Mouse (Mus musculus) embryonic facial prominence, embryonic 11.5 days (tissue): ENCODE measurements around the gene Manf. TPM values are rescaled to one million over a fixed set of nuclear protein-coding genes. Genes with fewer than 3 reads are reported as not detected.

Experiments used
- ATAC-seq: fragments of 200-750 bp; cut with Nextera tagmentation; replicated peaks from 2 replicates; pipeline ENCODE4 v1.8.0; 2017; ENCODE audit warnings: low read depth; ENCODE audit not compliant: insufficient number of reproducible peaks, low FRiP score, low TSS enrichment
- DNase-seq: peaks from one replicate; pipeline ENCODE4 v3.0.0-alpha.2; 2015; ENCODE audit warnings: low spot score
- H3K27ac ChIP-seq: fragments of 300-500 bp; sonication (generic); replicated peaks from 2 replicates; pipeline ENCODE4 v1.5.1; 2014; ENCODE audit warnings: mild to moderate bottlenecking, low read depth, low read length, control low read depth
- H3K27me3 ChIP-seq: fragments of 300-500 bp; sonication (generic); 2 replicates; pipeline ENCODE4 v1.6.1; 2014; ENCODE audit warnings: mild to moderate bottlenecking, low read length, moderate library complexity, mixed read lengths; ENCODE audit not compliant: control insufficient read depth, insufficient read depth
- H3K36me3 ChIP-seq: fragments of 300-500 bp; sonication (generic); replicated peaks from 2 replicates; pipeline ENCODE4 v1.6.1; 2014; ENCODE audit warnings: low read depth, mild to moderate bottlenecking, low read length, moderate library complexity, mixed read lengths; ENCODE audit not compliant: control insufficient read depth, insufficient read depth
- H3K4me1 ChIP-seq: fragments of 300-500 bp; sonication (generic); 2 replicates; pipeline ENCODE4 v1.6.1; 2014; ENCODE audit warnings: low read length, mixed read lengths; ENCODE audit not compliant: control insufficient read depth, insufficient read depth
- H3K4me2 ChIP-seq: fragments of 300-500 bp; sonication (generic); 2 replicates; pipeline ENCODE4 v1.6.1; 2014; ENCODE audit warnings: low read depth, mild to moderate bottlenecking, control low read depth, low read length, moderate library complexity
- H3K4me3 ChIP-seq: fragments of 300-500 bp; sonication (generic); 2 replicates; pipeline ENCODE4 v1.5.1; 2014; ENCODE audit warnings: low read depth, low read length, control low read depth
- H3K9ac ChIP-seq: fragments of 300-500 bp; sonication (generic); replicated peaks from 2 replicates; pipeline ENCODE4 v1.6.1; 2014; ENCODE audit warnings: mild to moderate bottlenecking, control low read depth, low read length
- H3K9me3 ChIP-seq: fragments of 300-500 bp; sonication (generic); replicated peaks from 2 replicates; pipeline ENCODE4 v1.6.1; 2016; ENCODE audit warnings: mild to moderate bottlenecking, low read length, inconsistent platforms, mixed read lengths; ENCODE audit not compliant: control insufficient read depth
- WGBS: fragments of 180-500 bp; shearing (Covaris S2); extraction: QIAGEN DNeasy Blood & Tissue Kit; methylation state at CpG from one replicate; pipeline ENCODE4 v1.1.7; 2014; 5-methylcytosine and 5-hydroxymethylcytosine counted together
- polyA plus RNA-seq: library from polyadenylated mRNA; unstranded; fragments of >200 nt; fragmentation: Nextera tagmentation; extraction: Ambion mirVana; gene quantifications from 2 replicates; pipeline ENCODE4 v1.2.1, GENCODE M21; 2014

The Manf gene
- polyA plus RNA-seq, 1 experiment from 2014 or later = 321 TPM

DNA sequence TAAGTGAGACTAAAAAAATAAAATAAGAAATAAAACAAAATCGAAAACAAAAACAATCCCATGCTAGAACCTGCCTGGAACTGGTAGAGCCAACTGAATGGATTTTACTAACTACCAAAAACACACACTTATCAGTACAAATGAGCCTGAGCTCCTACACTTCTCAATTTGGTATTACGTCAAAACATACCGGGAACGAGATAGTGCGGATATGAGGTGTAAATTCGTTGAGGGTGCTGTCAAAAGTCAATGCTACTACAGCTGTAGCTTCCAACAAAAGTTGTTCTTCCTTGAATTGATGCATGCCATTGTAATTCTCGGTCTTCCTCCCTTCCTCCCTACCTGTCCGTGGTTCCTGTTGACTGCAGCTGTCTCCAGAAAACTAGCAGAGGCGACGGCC, 102.4 kb downstream of the Manf start:
- WGBS = 19% methylated on average over 10 of the region's 10 CpGs
- H3K27ac ChIP-seq = no peak overlapping the region

GRCm38 (mm10) chr9:106788812-106789321, 102.9 kb downstream of the Manf start, which contains the start of gene Rad54l2:
Gene Rad54l2 (minus strand): TSS chr9:106789194.
- WGBS = under 1% methylated on average over 44 of the region's 49 CpGs
- H3K4me2 ChIP-seq = peak within 1 kb of the TSS; percentile 84
- ATAC-seq = peak; percentile 73; the same call in 1 of the 2 replicates

More for the DNA sequence above, 102.4 kb downstream of the Manf start:
- DNase-seq (peak; percentile 4), ATAC-seq (no peak)
- Histone ChIP-seq H3K9ac (peak overlapping the region; percentile 99), H3K4me2 (peak overlapping the region; percentile 44), H3K9me3 (no peaks in the 10 kb centered on the region), H3K4me1 (no peaks in the 10 kb centered on the region), H3K4me3 (peak overlapping the region; percentile 98), H3K36me3 (no peaks in the 10 kb centered on the region), H3K27me3 (no peaks in the 10 kb centered on the region)

More at GRCm38 (mm10) chr9:106788812-106789321, 102.9 kb downstream of the Manf start, which contains the start of gene Rad54l2:
- Histone ChIP-seq H3K9me3 (no peaks in the 10 kb centered on the region), H3K27ac (peak within 1 kb of the TSS; percentile 84), H3K4me3 (peak within 1 kb of the TSS; percentile 98), H3K4me1 (no peaks in the 10 kb centered on the region), H3K27me3 (no peaks in the 10 kb centered on the region), H3K9ac (peak within 1 kb of the TSS; percentile 99), H3K36me3 (no peaks in the 10 kb centered on the region)
- peak; percentile 86 for DNase-seq

Other genes starting within 250 kb of the Manf start
- 3.6 TPM in 2 replicates for gene Grm2, start 235.9 kb downstream of the Manf start, polyA plus RNA-seq
- 32.1 and 32.4 TPM in 2 replicates for gene Tex264, start 206.1 kb downstream of the Manf start, polyA plus RNA-seq
- 5.2 and 5.8 TPM in 2 replicates for gene Rad54l2, start 102.8 kb downstream of the Manf start, polyA plus RNA-seq
- gene Dcaf1, start 70.1 kb downstream of the Manf start, polyA plus RNA-seq = 25.9 and 27.9 TPM in 2 replicates
- gene Rbm15b, start 4.6 kb downstream of the Manf start, polyA plus RNA-seq = 23.2 and 27.3 TPM in 2 replicates